Mouse (Mus musculus) B cell, adult (primary cell): ENCODE measurements around the gene Pcyt1a. TPM values are rescaled to one million over a fixed set of nuclear protein-coding genes. Genes with fewer than 3 reads are reported as not detected.

Source experiments
- total RNA-seq: library from RNA; stranded (reverse); gene quantifications from 4 replicates; pipeline ENCODE4 v1.2.4, GENCODE M21; 2023; ENCODE audit not compliant: inconsistent age

Pcyt1a gene
- 50.1 to 69.7 TPM (median 59.3 TPM) in 4 replicates for total RNA-seq

DNA sequence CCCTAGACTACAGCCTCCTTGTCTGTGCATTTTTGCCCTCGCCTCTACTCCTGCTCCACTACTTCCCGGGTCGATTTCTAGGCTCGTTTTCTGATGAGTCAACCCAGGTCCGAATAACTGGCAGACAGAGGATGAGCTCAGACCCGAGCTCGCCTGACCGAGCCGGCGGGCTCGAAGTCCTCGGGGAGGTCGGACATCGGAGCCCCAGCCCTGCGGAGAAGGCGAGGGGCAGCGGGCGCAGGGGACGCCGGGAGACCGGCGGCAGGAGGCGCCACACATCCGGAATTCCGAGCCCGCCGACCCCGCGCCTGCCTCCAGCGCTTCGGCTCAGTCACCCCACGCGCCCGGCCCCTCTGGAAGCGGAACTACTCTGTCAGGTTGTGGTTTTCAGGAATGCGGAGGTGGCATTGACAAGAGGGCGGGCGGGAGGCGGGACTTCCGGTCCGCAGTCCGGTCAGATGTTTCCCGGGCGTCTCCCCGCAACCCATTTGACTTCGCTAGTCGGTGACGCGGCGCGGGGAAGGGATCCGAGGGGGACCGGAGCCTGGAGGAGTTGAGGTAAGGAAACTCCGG, at the start of gene Pcyt1a:
TSS of gene Pcyt1a (plus strand) at position 448 of the 573 bp plus-strand sequence.

DNA sequence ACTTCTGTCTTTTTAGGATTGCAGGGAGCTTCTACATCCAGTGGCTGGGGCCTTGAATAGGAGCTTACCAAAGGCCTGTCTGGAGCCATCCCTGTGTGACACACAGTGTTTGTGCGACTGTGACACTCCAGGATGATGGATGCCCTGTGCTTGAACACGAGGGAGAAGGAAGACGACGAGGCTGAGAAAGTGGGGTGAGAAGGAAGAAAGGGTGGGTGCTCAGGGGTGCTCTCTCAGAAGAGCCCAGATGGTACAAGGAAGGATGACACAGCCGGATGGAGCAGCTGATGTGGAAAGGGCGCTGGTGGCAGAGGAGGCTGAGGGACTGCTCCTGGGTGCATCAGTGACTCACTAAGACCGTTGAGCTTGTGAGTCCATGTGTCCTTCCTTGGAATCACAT, 30.5 kb upstream of the Pcyt1a start, which contains the start of gene Tm4sf19:
TSS of gene Tm4sf19 (plus strand) at position 240 of the 400 bp plus-strand sequence.

DNA sequence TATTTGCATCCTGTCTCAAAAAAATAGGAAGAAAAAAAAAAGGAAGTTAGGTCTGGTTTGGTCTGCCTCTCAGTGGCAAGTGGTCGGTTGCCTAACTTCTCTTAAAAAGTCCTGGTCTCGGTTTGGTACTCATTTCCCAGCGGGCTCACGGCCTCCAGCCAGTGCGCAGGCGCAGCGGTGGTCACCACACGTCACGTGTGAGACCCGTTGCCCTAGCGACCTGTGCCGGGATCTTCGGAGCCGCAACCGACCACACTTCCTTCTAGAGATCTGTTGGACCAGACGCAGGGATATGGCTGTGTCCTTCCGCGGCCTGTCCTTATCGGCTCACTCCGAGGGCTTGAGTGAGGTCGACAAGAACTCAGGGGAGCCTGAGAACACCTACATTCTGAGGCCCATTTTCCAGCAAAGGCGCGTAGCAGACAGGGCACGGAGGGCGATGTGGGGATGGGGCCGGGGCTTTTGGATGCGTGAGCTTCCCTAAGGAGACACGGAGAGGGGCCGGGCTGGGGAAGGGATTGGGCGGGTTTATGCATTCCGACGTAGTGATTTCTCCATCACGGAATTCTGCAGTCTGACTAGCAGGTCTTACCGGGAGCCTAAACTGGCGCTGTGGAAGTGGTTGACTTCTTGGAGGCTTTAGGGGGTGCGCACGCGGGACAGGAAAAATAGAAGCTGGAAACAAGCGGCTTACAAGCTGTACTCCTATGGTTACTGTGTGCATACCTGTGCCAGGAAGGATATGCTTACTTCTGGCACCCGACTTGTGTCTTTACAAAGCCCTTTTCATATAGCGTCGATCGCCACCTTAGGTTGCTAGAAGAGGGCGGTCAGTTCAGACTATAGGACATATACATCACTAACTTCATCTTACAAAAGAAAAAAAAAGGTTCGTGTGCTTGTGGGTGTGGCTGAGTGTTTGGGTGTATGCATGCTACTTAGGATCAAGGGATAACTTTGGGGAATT, 10.9 kb upstream of the Pcyt1a start, which contains the start of gene Tctex1d2:
TSS of gene Tctex1d2 (plus strand) at position 186 of the 967 bp plus-strand sequence.

DNA sequence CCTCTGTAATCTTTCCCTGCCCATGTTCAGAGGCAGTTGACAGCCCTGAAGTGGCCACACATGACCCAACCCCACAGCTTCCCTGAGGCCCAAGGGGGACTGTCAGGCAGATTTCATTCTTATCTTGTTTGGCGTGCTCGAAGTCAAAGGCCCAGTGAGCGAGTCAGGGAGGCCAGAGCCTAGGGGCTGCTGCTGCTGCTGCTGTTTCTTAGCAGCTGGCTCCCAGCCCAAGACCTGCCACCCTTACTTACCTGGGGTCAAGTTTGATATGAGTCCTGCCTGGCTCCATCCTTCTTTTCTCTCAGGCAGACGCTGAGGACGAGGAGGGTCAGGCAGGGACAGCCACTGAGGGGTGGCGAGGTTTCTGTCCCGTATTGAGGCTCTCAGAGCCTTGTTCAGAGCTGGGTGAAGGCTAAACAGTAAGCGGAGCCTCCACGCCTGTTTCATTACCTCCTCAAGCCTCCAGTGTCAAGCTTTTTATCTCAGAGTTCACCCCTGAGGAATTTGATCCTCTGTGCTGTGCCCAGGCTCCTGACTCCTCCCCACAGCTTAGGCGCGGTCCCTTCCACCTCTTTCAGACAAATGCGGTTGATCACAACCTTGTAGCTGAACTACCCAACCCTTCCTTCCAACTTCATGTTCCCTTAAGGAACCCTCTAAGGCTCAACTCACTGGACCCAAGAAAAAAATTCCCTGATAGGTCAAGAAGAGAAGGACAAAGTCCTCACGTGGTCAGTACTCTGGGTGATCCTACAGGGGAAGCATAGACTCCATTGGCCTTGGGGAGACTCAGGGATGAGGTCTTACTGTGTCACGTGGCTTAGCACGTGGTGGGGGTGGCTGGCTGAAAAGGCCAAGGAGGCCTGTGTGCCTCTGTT, 56.8 kb downstream of the Pcyt1a start, which contains the start of gene Slc51a:
TSS of gene Slc51a (minus strand) at position 646 of the 878 bp plus-strand sequence.

DNA sequence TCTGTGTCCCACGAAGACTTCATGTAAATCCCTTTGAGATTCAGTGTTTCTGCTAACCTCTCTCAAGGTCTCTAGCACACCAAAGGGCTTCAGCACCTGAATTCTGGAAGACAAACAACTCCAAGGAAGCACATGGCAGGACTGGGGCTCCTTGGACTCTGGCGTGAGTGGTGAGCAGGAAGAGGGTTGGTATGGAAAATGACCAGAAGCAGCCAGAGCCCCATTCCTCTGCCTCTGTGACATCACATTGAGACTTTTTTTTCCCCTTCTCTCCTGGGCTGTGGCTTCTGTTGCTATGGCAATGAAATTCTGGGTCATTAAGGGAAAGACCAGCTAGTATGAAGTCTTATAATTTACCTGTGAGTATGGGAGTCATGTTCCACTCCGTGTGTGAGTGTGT, 65.2 kb downstream of the Pcyt1a start, which contains the start of gene Zdhhc19:
TSS of gene Zdhhc19 (plus strand) at position 301 of the 400 bp plus-strand sequence.

Other genes starting within 250 kb of the Pcyt1a start
- 8.8 to 10.3 TPM (median 9.9 TPM) in 4 replicates for gene Fbxo45, start 183.8 kb upstream of the Pcyt1a start, total RNA-seq
- gene Wdr53, start 183.7 kb upstream of the Pcyt1a start, total RNA-seq = 8.6 to 14.0 TPM (median 12.9 TPM) in 4 replicates
- 0.48 to 0.99 TPM (median 0.68 TPM) in 4 replicates for gene Smco1, start 159.5 kb upstream of the Pcyt1a start, total RNA-seq
- gene Rnf168, start 153.5 kb upstream of the Pcyt1a start, total RNA-seq = 12.8 to 17.4 TPM (median 14.9 TPM) in 4 replicates
- 60.9 to 71.7 TPM (median 68.2 TPM) in 4 replicates for gene Ubxn7, start 98.7 kb upstream of the Pcyt1a start, total RNA-seq
- gene Tm4sf19, start 30.4 kb upstream of the Pcyt1a start, total RNA-seq = 0.42 TPM in 1 of 4 replicates, not detected in the others
- gene Tctex1d2, start 11.2 kb upstream of the Pcyt1a start, total RNA-seq = 4.3 to 6.6 TPM (median 5.2 TPM) in 4 replicates
- gene Slc51a, start 57.0 kb downstream of the Pcyt1a start, total RNA-seq = not detected in 4 replicates
- not detected in 4 replicates for gene Zdhhc19, start 65.3 kb downstream of the Pcyt1a start, total RNA-seq
- 85.6 to 106 TPM (median 93.0 TPM) in 4 replicates for gene Tfrc, start 178.0 kb downstream of the Pcyt1a start, total RNA-seq
- gene Tnk2, start 213.0 kb downstream of the Pcyt1a start, total RNA-seq = 112 to 142 TPM (median 137 TPM) in 4 replicates